In the genomic region with DNA sequence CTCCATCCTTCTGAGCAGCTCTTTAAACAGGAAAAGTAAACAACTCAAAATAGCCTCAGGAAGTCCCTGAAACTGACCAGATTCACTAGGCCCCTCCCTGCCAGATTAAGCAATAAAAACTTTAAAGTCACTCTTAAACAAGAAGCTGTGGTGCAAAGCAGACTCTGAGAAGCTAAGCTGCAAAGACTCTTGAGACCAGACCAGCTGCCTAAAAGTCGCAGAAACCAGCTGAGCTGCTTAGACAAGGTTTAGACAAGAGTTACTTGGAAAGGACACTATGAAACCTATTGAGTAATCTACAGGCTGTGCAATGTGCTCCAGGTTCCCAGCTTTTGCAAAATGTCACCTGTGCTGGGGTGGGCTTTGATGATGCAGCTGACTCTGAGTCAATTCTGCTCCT, we compare ENCODE assay signal across 25 mouse cellular contexts. TPM values are rescaled to one million over a fixed set of nuclear protein-coding genes. Genes with fewer than 3 reads are reported as not detected.
DNase-seq lines count a peak whose midpoint lies in the region; ATAC-seq and TF ChIP-seq lines count a peak whose summit lies in the region.
"Had no signal": no experiment of that assay in that cellular context is flagged by ENCODE, and none has a peak within 500 bp of the region (broad histone marks: within the 10 kb centered on the region; RNA-seq: fewer than 3 reads in every experiment).

No protein-coding gene starts in this region.

- no peak overlapping the region for H3K4me3 ChIP-seq in liver, adult 2 months (ENCODE audit: insufficient read depth, low read depth, low read length)
- H3K4me3 ChIP-seq in liver, embryonic 12.5 days: no peak overlapping the region
- H3K4me3 ChIP-seq: embryonic facial prominence, embryonic 13.5 days; embryonic facial prominence, embryonic 15.5 days; erythroblast, embryonic 14.5 days; forebrain, embryonic 13.5 days; forebrain, embryonic 15.5 days had no signal

- H3K27ac ChIP-seq in liver, adult 2 months (replicated peaks; ENCODE audit: insufficient read depth, low read depth, low read length): no peak overlapping the region; the same call in 1 of the 2 replicates
- H3K27ac ChIP-seq in liver, embryonic 12.5 days: no peak overlapping the region
- H3K27ac ChIP-seq: embryonic facial prominence, embryonic 13.5 days; embryonic facial prominence, embryonic 15.5 days; forebrain, embryonic 13.5 days; forebrain, embryonic 15.5 days had no signal

- no peak for ATAC-seq in liver, embryonic 12.5 days
- ATAC-seq: activated CD4-positive, CD25-positive, alpha-beta regulatory T cell, adult 4 months; CD4-positive, CD25-positive, alpha-beta regulatory T cell, adult 4 months; forebrain, embryonic 13.5 days; forebrain, embryonic 15.5 days; forebrain, postnatal 0 days; Patski had no signal

- no peak for TF ChIP-seq CTCF in liver, adult 2 months (IDR thresholded peaks at IDR 0.05; ENCODE audit: low read depth, low read length)

- 49% methylated on average over 1 of the region's 1 CpGs for WGBS in liver, adult 2 months
- 90% methylated on average over 1 of the region's 1 CpGs for WGBS in liver, embryonic 12.5 days (ENCODE audit: insufficient replicate concordance)

- no peaks in the 10 kb centered on the region for H3K9me3 ChIP-seq in liver, embryonic 12.5 days (replicated peaks)
- H3K9me3 ChIP-seq: embryonic facial prominence, embryonic 13.5 days; embryonic facial prominence, embryonic 15.5 days; forebrain, embryonic 13.5 days; forebrain, embryonic 15.5 days had no signal

- DNase-seq in liver, adult 2 months (ENCODE audit: extremely low read depth, low read depth, low spot score): peak; percentile 60
- peak; percentile 85 for DNase-seq in fat pad, adult 2 months (ENCODE audit: extremely low read depth, low read depth, low spot score)
- DNase-seq in right cerebral cortex, postnatal 25 days: no peak
- no peak for DNase-seq in spleen, adult 18-20 months
- DNase-seq: adrenal gland, adult 8-10 months; adrenal gland, postnatal 14 days; adrenal gland, postnatal 36 days; B cell, adult 2 months; cerebellum, adult 18-20 months; cerebellum, adult 8-10 months; cerebellum, adult 9-11 months; cerebellum, postnatal 14 days; cerebellum, postnatal 36 days; embryo, embryonic 11 days; forebrain, postnatal 0 days had no signal

- no peaks in the 10 kb centered on the region for H3K36me3 ChIP-seq in liver, adult 2 months (ENCODE audit: control insufficient read depth, insufficient read depth, low read length)
- H3K36me3 ChIP-seq in liver, embryonic 12.5 days: no peaks in the 10 kb centered on the region
- H3K36me3 ChIP-seq: embryonic facial prominence, embryonic 13.5 days; embryonic facial prominence, embryonic 15.5 days; forebrain, embryonic 15.5 days had no signal

- TF ChIP-seq POLR2A in liver, adult 2 months (IDR thresholded peaks at IDR 0.05; ENCODE audit: extremely low read depth, insufficient read depth, low read length): no peak

- H3K79me2 ChIP-seq in liver, adult 2 months (ENCODE audit: control insufficient read depth, insufficient read depth, low read length): peaks cover 7% of the 10 kb centered on the region; the same call in 1 of the 2 replicates

- H3K27me3 ChIP-seq in liver, adult 2 months (ENCODE audit: control insufficient read depth, insufficient read depth, low read length): no peaks in the 10 kb centered on the region
- no peaks in the 10 kb centered on the region for H3K27me3 ChIP-seq in liver, embryonic 12.5 days (replicated peaks)
- H3K27me3 ChIP-seq: CH12.LX; embryonic facial prominence, embryonic 13.5 days; embryonic facial prominence, embryonic 15.5 days; forebrain, embryonic 13.5 days; forebrain, embryonic 15.5 days; Patski had no signal

- no peak overlapping the region for H3K4me2 ChIP-seq in liver, embryonic 12.5 days
- H3K4me2 ChIP-seq: embryonic facial prominence, embryonic 13.5 days; embryonic facial prominence, embryonic 15.5 days; forebrain, embryonic 13.5 days; forebrain, embryonic 15.5 days had no signal

- no peak overlapping the region for H3K9ac ChIP-seq in liver, adult 2 months (ENCODE audit: low read depth, low read length)
- H3K9ac ChIP-seq in liver, embryonic 12.5 days: no peak overlapping the region
- H3K9ac ChIP-seq: embryonic facial prominence, embryonic 13.5 days; embryonic facial prominence, embryonic 15.5 days; forebrain, embryonic 13.5 days; forebrain, embryonic 15.5 days; forebrain, postnatal 0 days had no signal

- H3K4me1 ChIP-seq in liver, adult 2 months (ENCODE audit: control insufficient read depth, insufficient read depth, low read length): peaks cover 14% of the 10 kb centered on the region
- H3K4me1 ChIP-seq in liver, embryonic 12.5 days: peaks cover 12% of the 10 kb centered on the region; the same call in 1 of the 2 replicates
- H3K4me1 ChIP-seq: embryonic facial prominence, embryonic 15.5 days; forebrain, embryonic 13.5 days had no signal

RNA-seq across cellular contexts. Expression of a gene that starts 16.6 kb away (rescaled TPM):
- 18.6 TPM in 2 replicates for total RNA-seq in liver, adult 2 months (2014; rRNA removed)
- 2.6 and 3.9 TPM in 2 replicates for polyA plus RNA-seq in liver, adult 2 months (2012; rRNA removed)
- 24.1 and 24.3 TPM in 2 replicates for polyA plus RNA-seq in liver, embryonic 12.5 days (2016; fragmentation: Nextera tagmentation; extraction: Ambion mirVana)

Comparison
In these comparisons a context has a peak if more than half of its experiments do, and no peak if none do; other contexts are left out.
1. DNase-seq: peak in liver, adult 2 months (single experiment) and fat pad, adult 2 months (single experiment); none in right cerebral cortex, postnatal 25 days (single experiment) and spleen, adult 18-20 months (0 of 2).